Comparison of ENCODE assay signal across 12 mouse cellular contexts in the genomic region with DNA sequence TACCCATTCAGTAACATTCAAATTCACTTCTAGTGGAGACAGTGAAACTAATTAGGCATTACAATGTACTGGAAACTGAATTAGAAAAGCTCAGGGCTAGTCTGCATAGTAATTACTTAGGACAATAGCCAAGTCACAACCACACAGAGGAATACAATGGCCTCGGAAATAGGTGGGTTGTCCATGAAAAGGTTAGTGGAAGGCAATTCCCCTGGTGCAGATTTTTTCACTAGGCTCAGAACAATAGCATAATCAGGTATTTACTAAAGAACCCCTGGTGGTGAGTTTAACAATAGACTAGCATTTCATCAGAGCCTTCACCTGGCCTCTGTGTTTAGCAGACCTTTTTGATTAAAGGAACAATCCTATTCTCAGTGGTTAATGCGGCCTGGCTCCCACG. TPM values are rescaled to one million over a fixed set of nuclear protein-coding genes. Genes with fewer than 3 reads are reported as not detected.
"Had no signal": no experiment of that assay in that cellular context is flagged by ENCODE, and none has a peak within 500 bp of the region (broad histone marks: within the 10 kb centered on the region; RNA-seq: fewer than 3 reads in every experiment).

No protein-coding gene starts in this region.

RNA-seq across cellular contexts. Expression of gene Cyp2c69, which starts 3.5 kb away (rescaled TPM):
- polyA plus RNA-seq: lung, embryonic 14.5 days; lung, embryonic 16.5 days; midbrain, embryonic 10.5 days; midbrain, embryonic 12.5 days; midbrain, embryonic 15.5 days; midbrain, postnatal 0 days; neural tube, embryonic 12.5 days; neural tube, embryonic 14.5 days; small intestine, adult 2 months; stomach, embryonic 14.5 days; stomach, embryonic 16.5 days; thymus, postnatal 0 days had no signal
